Mouse (Mus musculus) forebrain, postnatal 0 days (tissue): Measurements from ENCODE around the gene Ptma. TPM values are rescaled to one million over a fixed set of nuclear protein-coding genes. Genes with fewer than 3 reads are reported as not detected.

Experiments used
- ATAC-seq: fragments of 200-750 bp; cut with Nextera tagmentation; 2 replicates; pipeline ENCODE4 v1.8.0; 2017; ENCODE audit warnings: mild to moderate bottlenecking, moderate library complexity
- DNase-seq: peaks from one replicate; pipeline ENCODE4 v3.0.0-alpha.2; 2015
- H3K27ac ChIP-seq: fragments of 300-500 bp; sonication (generic); 2 replicates; pipeline ENCODE4 v1.5.1; 2014; ENCODE audit warnings: low read depth, mild to moderate bottlenecking, antibody characterized with exemption, low read length, moderate library complexity, mixed read lengths
- H3K27me3 ChIP-seq: fragments of 300-500 bp; sonication (generic); 2 replicates; pipeline ENCODE4 v1.6.1; 2014; ENCODE audit warnings: mild to moderate bottlenecking, low read length, mixed read lengths; ENCODE audit not compliant: insufficient read depth
- H3K36me3 ChIP-seq: fragments of 300-500 bp; sonication (generic); 2 replicates; pipeline ENCODE4 v1.6.1; 2014; ENCODE audit warnings: mild to moderate bottlenecking, moderate library complexity; ENCODE audit not compliant: insufficient read depth
- H3K4me1 ChIP-seq: fragments of 300-500 bp; sonication (generic); 2 replicates; pipeline ENCODE4 v1.6.1; 2014; ENCODE audit warnings: antibody characterized with exemption; ENCODE audit not compliant: insufficient read depth
- H3K4me2 ChIP-seq: fragments of 300-500 bp; sonication (generic); 2 replicates; pipeline ENCODE4 v1.6.1; 2014; ENCODE audit warnings: low read depth, mild to moderate bottlenecking, moderate library complexity
- H3K4me3 ChIP-seq: fragments of 300-500 bp; sonication (generic); 2 replicates; pipeline ENCODE4 v1.5.1; 2014; ENCODE audit warnings: low read depth, low read length, mixed read lengths
- H3K9ac ChIP-seq: fragments of 300-500 bp; sonication (generic); 2 replicates; pipeline ENCODE4 v1.6.1; 2014; ENCODE audit warnings: mild to moderate bottlenecking
- H3K9me3 ChIP-seq: fragments of 300-500 bp; sonication (generic); 2 replicates; pipeline ENCODE4 v1.6.1; 2016; ENCODE audit warnings: low read length
- CTCF ChIP-seq: sonication (generic); IDR thresholded peaks from 2 replicates; pipeline ENCODE4 v1.5.1; 2016; ENCODE audit warnings: antibody characterized with exemption, control low read depth, low read depth
- WGBS: fragments of 180-500 bp; shearing (Covaris S2); extraction: QIAGEN DNeasy Blood & Tissue Kit; methylation state at CpG from one replicate; pipeline ENCODE4 v1.1.7; 2014; 5-methylcytosine and 5-hydroxymethylcytosine counted together
- polyA plus RNA-seq: library from polyadenylated mRNA; unstranded; fragments of >200 nt; fragmentation: Nextera tagmentation; extraction: Ambion mirVana; gene quantifications from 2 replicates; pipeline ENCODE4 v1.2.1, GENCODE M21; 2015
- total RNA-seq: library from RNA; depleted of rRNA; stranded (reverse); fragments of >200 nt; gene quantifications from 2 replicates; pipeline ENCODE4 v1.2.3, GENCODE M21; 2014; rRNA removed

Gene Ptma
- total RNA-seq (1,921 and 1,968 TPM in 2 replicates), polyA plus RNA-seq (1,724 and 1,908 TPM in 2 replicates)

- 0 out of 2 replicates have a peak, but pooled peaks have one; percentile 3 for TF ChIP-seq CTCF
- Histone ChIP-seq H3K36me3 (peaks cover 6% of the 10 kb centered on the region), H3K9ac (peak within 1 kb of the TSS; percentile 99), H3K27ac (peak within 1 kb of the TSS; percentile 100), H3K4me1 (peaks cover 13% of the 10 kb centered on the region; the same call in 1 of the 2 replicates), H3K4me2 (peak within 1 kb of the TSS; percentile 97), H3K4me3 (peak within 1 kb of the TSS; percentile 92), H3K27me3 (no peaks in the 10 kb centered on the region), H3K9me3 (no peaks in the 10 kb centered on the region)
- WGBS = 2% methylated on average over 56 of the region's 63 CpGs
- ATAC-seq = peak; percentile 92
- DNase-seq = peak; percentile 100
Observed at GRCm38 (mm10) chr1:86526116-86526788, at the start of gene Ptma. Gene Ptma, plus strand, starts transcription at chr1:86526726.

- Histone ChIP-seq H3K9me3 (no peaks in the 10 kb centered on the region), H3K36me3 (no peaks in the 10 kb centered on the region), H3K27me3 (no peaks in the 10 kb centered on the region), H3K9ac (no peak overlapping the region), H3K4me3 (no peak overlapping the region), H3K4me2 (no peak overlapping the region), H3K27ac (no peak overlapping the region), H3K4me1 (no peaks in the 10 kb centered on the region)
- ATAC-seq (no peak), DNase-seq (no peak)
- 93% methylated on average over 5 of the region's 5 CpGs for WGBS
- TF ChIP-seq CTCF = no peak
Observed at GRCm38 (mm10) chr1:86477738-86478285, 48.7 kb upstream of the Ptma start.

- no peak for TF ChIP-seq CTCF
- Histone ChIP-seq H3K27me3 (no peaks in the 10 kb centered on the region), H3K4me1 (no peaks in the 10 kb centered on the region), H3K36me3 (no peaks in the 10 kb centered on the region), H3K4me3 (no peak overlapping the region), H3K9ac (no peak overlapping the region), H3K4me2 (no peak overlapping the region), H3K27ac (no peak overlapping the region), H3K9me3 (no peaks in the 10 kb centered on the region)
- DNase-seq = no peak
- 85% methylated on average over 8 of the region's 8 CpGs for WGBS
- no peak for ATAC-seq
Observed at GRCm38 (mm10) chr1:86479099-86479825, 47.3 kb upstream of the Ptma start.

DNA sequence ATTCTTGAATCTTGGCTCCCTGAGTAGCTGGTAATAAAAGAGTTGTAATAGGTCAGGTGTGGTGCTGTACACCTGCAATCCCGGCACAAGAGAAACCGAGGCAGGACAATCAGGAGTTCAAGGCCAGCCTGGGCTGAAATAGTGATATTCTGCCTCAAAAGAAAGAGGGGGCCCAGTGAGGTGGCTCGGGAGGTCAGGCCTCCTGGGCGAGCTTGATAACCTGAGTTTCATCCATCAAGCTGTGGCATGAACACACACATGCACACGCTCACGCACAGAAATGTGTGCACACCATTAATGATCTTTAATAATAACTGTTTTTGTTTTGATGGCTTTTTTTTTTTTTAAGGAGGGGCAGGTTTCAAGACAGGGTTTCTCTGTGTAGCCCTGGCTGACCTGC is 46.2 kb upstream of the Ptma start:
- Histone ChIP-seq H3K36me3 (no peaks in the 10 kb centered on the region), H3K4me3 (no peak overlapping the region), H3K27me3 (no peaks in the 10 kb centered on the region), H3K4me1 (no peaks in the 10 kb centered on the region), H3K4me2 (no peak overlapping the region), H3K9me3 (no peaks in the 10 kb centered on the region), H3K9ac (no peak overlapping the region), H3K27ac (no peak overlapping the region)
- no peak for ATAC-seq
- no peak for DNase-seq
- WGBS = 92% methylated on average over 6 of the region's 6 CpGs
- TF ChIP-seq CTCF = no peak

DNA sequence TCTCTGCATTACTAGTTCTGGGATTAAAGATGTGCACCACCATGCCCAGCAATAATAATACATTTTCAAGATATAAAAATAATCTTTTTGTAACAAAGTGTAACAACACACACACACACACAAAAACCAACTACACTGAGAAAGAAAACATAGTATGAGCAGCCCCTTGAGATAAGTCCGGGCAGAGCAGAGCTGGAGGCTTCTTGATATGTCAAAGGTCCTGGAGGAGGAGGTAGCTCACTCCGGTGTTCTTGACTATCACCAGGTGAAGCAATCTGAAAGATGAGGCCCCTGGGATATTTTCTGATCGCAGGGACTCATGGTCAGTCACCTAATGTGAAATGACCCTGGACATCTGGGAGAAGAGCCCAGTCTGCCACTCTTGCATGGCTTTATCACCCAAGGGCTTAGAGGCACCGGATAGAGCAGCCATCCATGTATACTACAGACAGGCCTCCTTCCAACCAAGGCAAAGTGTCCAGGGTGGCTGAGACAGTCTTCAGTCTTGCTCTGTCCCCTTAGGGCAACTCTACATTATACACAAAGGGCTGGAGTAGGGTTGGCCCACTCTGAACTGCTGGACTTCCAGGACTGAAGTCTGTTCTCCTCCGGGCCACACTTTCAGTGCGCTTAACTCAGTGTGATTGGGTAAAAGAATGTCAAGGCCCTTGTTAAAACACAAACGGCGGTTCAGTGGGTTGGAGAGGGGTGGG is 45.6 kb upstream of the Ptma start:
- Histone ChIP-seq H3K4me1 (no peaks in the 10 kb centered on the region), H3K27ac (no peak overlapping the region), H3K27me3 (no peaks in the 10 kb centered on the region), H3K4me2 (no peak overlapping the region), H3K4me3 (no peak overlapping the region), H3K9ac (no peak overlapping the region), H3K36me3 (no peaks in the 10 kb centered on the region), H3K9me3 (no peaks in the 10 kb centered on the region)
- no peak for TF ChIP-seq CTCF
- DNase-seq (no peak), ATAC-seq (no peak)
- 85% methylated on average over 8 of the region's 8 CpGs for WGBS

- no peak for ATAC-seq
- WGBS = 70% methylated on average over 7 of the region's 7 CpGs
Observed at GRCm38 (mm10) chr1:86481468-86481867, 45.1 kb upstream of the Ptma start.

More at GRCm38 (mm10) chr1:86481468-86481867, 45.1 kb upstream of the Ptma start:
- Histone ChIP-seq H3K4me3 (no peak overlapping the region), H3K9ac (no peak overlapping the region), H3K27ac (no peak overlapping the region), H3K27me3 (no peaks in the 10 kb centered on the region), H3K4me1 (no peaks in the 10 kb centered on the region), H3K9me3 (no peaks in the 10 kb centered on the region), H3K4me2 (no peak overlapping the region), H3K36me3 (no peaks in the 10 kb centered on the region)
- no peak for DNase-seq
- no peak for TF ChIP-seq CTCF
